Mouse (Mus musculus): Measurements from ENCODE around the gene Arhgef10l.

DNA sequence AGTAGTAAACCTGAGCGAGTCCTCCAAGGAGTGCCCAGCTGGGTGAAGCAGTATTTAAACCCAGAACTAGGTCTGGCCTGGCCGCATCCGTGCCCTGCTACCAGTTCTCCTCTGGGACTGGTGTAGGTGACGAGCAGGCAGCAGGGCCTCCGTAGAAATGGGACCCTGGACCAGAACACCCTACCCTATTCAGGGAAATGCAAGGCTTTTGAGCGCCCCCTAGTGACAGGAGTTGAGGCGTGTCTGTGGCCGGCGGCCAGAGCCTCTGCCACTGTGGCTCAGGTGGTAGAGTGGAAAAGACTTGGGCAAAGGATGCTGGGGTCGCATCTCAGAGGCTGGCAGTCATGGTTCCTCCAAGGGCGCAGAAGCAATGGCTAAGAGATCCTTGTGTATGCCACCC is 126.7 kb downstream of the Arhgef10l start:
- TF ChIP-seq CTCF (IDR thresholded peaks at IDR 0.05; ENCODE audit: control insufficient read depth, insufficient read depth, insufficient replicate concordance, low read depth, low read length) (peak; percentile 76), POLR2A (IDR thresholded peaks at IDR 0.05; ENCODE audit: control insufficient read depth, low read depth, low read length) (no peak)
